Mouse (Mus musculus) frontal cortex, adult (tissue): ENCODE data around the gene Cdk13.

Experiments used
- ATAC-seq: cut with Nextera tagmentation; 2 replicates; pipeline ENCODE4 v1.9.2; 2017; ENCODE audit warnings: mild to moderate bottlenecking, moderate library complexity, mixed read lengths; ENCODE audit not compliant: low TSS enrichment

Cdk13 gene

DNA sequence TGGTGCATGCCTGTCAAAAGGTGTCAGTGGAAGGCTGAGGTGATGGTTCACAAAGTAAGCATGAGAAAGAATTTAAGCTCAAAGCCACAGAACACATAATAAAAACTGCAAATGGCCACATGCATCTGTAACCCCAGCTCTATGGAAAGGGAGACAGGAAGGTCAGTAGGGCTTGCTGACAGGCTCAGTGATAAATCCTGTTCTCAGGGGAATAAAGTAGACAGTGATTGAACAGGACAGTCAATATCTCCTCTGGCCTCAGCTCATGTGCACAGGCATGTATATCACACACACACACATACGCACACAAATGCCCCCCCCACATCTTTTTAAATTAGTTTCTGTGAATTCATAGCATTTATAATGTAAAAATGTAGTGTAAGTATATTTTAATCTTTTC is 42.5 kb downstream of the Cdk13 start:
- no peak for ATAC-seq

DNA sequence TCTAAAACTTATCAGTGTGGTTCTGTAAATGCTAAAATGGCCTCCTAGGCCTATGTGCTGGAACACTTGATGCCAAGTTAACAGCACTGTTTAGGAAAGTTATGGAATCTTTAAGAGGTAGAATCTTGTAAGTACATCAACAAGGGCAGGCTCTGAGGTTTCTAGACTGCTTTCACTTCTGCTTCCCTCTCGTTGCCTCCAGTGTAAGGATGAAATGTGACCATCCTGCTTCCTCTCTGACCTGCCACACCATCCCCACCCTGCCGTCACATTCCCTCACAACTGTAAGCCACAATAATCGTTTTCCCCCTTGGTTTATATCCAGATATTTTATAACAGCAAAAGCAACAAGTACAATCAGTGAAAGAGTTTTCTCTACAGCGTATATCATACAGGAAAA is 49.9 kb downstream of the Cdk13 start:
- ATAC-seq = no peak

DNA sequence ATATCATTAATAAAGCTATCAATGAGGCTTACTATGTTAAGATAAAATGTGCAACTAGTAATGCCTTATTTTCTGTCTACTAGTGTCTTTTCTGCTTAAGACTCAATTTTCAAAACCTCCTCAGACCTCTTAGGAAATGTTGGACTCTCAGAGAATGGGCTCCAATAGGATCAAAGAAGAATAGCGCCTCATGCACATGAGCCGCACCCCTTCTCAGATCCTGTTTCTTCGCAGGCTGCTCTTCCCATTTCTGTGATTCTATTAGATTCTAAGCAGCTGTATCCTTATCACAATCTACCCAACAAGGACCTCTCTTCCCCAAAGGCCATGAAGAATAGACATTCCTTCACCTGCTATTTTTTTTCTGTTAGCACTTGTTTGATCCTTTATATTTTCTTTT is 76.1 kb downstream of the Cdk13 start:
- ATAC-seq = no peak

DNA sequence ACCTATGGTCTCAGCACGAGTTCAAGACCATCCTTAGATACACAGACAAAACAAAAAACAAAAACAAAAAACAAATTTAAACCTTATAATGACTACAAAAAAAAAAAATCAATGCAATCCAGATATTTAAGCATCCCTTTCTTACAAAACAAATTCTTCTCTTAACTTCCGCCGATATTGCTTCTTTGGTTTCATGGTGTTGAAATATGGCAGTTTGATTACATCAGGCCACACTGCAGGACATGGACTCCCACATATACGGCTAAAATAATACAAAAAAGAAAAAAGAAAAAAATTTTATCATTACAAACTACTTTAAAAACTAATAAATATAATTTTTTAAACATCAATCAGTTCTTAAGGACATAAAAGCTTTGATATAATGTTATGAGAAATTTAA is 77.0 kb downstream of the Cdk13 start:
- no peak for ATAC-seq

DNA sequence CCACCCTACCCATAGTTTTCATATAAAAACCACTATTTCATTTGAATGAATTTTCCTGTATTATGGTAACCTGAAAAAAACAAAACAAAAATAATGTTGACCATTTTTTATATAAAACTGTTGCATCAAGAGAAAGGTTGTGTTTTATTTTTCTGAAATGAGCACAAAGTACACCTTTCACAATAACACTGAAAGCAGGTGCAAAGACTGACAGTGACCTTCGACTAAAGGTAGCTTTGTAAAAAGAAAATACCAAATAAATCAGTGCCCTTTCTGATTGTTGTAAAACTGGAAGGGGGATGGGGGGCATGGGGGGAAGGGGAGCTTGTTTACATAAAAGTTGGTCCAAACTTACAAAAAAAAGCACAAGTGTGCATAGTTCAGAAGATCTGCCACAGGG is 87.5 kb downstream of the Cdk13 start:
- ATAC-seq = no peak

DNA sequence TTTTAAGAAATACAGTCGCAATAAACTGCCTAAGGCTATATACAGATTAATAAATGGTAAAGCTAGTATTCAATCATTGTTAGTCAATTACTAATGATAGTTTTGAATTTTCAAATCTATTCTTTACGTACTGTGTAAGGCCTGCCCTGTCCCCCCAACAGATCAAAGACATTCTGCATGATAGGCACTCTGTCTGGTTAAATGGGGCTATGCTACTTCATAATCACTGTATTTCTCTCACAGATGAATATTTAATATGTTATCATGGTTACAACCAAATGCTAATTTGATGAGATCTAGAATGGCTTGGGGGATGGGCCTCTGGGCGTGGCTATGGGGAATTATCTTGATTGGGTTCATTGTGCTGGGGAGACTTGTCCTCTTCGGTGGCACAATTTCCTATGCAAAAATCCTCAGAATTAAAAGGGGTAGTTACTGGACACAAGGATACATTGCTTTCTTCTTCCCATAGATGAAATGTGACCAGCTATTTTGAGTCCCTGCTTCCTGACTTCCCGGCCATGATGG is 96.0 kb downstream of the Cdk13 start:
- ATAC-seq = no peak

DNA sequence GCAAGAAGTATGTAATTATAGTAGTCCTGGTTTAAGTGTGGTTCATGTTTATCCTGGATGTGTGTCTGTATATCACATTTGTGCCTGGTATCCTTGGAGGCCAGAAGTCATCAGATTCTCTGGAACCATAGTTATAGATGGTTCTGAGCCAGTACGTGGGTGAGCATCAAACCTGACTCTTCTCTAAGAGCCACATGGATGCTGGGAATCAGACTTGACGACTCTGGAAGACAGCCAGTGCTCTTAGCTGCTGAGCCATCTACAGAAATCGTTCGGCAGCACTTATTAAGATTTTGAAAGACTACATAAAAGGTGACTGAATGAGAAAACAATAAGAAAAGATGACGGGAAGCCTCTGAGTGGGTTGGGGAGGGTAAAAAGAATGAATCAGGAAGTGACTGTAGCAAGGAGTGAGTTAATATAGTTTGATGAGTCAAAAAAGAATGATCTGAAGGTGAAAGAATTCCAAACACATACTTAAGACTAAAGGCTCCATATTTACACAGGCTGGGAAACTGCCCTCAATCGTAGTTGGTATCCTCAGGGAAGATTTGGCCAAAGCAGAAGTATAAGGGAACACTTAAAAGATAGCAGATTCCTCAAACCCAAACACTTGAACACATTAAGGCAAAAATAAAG is 99.6 kb downstream of the Cdk13 start:
- peak; percentile 85 for ATAC-seq

DNA sequence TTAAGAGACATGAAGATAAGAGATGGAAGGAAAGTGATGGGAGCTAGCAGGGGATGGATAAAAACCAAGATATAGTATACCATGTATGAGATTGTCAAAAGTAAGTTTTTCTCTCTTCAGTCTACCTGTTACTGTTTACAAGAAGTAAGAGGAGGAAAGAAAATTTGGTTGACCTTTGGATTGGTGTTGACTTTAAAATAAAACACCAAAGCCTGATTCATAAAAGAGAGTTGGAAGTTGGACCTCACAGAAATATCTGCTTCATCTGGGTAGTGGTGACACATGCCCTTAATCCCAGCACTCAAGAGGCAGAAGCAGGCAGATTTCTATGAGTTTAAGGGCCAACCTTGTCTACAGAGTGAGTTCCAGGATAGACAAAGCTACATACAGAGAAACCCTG is 102.6 kb downstream of the Cdk13 start:
- no peak for ATAC-seq

DNA sequence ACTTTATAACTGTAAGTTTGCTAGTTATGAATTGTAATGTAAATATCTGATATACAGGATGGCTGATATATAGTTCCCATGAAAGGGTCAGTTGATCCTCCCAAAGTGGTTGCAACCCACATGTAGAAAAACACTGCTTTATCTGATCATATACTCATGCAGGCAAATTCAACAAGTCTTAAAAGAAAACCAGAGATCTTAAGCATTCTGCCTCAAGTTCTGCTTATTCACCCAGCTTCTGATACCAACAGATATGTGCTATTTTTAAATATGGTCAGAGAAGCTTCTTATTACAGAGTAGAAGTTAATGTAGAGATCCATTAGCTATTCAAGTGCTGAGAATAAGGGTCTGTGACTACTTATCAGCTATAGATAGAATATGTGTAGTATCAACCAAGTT is 103.6 kb downstream of the Cdk13 start:
- no peak for ATAC-seq

DNA sequence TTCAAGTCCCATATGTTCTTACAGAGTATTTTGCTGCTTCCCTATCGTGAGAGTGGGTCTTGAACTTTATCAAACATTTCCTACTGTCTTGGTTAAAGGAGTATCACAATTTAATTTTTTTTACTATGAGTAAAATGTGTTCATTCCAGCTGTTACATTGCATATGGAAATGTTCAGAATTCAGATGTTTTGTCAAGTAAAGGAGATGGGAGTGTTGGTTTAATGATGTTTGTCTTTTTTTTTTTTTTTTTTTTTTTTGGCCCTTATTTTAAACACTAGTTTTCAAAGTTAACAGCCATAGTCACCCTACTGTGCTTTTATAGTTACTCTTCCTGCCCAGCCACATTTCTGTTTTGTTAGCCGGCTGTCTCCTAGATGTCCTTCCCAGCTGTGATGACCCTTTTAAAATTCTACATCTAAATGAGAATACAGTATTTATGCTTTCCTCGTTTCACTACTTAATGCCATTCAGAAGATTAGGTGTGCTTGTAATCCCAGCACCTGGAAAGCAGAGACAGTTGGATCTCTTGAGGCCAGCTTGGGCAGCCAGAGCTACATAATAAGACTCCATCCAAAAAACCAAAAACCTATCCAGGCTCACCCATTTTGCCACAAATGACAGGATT is 104.7 kb downstream of the Cdk13 start:
- ATAC-seq = no peak

DNA sequence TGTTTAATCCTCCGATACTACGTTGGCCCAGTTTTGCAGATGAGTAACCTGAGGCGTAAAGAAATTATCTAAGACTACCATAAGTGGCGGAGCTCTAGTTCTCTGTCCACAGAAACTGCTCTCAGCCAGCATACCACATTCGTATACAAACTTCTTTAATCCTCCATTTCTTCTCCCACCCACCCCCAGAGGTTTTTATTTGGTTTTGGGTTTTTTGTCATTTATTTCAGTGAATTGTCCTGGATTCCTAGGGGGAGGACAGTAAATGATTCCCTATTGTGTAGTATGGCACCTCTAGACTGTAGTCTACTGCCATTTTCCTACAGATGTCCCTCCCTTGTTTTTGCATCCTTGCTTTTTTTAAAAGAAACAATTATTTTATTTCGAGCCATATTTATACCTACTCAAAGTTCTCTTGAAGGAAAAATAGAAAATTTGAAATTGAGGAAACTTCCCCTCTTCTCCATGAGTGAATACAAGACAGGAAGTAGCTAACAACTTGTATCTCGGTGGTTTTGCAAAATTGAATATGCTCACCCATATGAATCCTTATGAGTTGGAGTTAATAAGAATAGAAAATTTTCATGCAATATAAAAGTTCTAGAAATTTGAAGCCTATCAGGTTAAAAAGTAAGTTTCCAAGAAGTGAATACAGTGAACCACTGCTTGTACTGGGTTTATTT is 108.9 kb downstream of the Cdk13 start:
- peak; percentile 17; the same call in 1 of the 2 replicates for ATAC-seq

DNA sequence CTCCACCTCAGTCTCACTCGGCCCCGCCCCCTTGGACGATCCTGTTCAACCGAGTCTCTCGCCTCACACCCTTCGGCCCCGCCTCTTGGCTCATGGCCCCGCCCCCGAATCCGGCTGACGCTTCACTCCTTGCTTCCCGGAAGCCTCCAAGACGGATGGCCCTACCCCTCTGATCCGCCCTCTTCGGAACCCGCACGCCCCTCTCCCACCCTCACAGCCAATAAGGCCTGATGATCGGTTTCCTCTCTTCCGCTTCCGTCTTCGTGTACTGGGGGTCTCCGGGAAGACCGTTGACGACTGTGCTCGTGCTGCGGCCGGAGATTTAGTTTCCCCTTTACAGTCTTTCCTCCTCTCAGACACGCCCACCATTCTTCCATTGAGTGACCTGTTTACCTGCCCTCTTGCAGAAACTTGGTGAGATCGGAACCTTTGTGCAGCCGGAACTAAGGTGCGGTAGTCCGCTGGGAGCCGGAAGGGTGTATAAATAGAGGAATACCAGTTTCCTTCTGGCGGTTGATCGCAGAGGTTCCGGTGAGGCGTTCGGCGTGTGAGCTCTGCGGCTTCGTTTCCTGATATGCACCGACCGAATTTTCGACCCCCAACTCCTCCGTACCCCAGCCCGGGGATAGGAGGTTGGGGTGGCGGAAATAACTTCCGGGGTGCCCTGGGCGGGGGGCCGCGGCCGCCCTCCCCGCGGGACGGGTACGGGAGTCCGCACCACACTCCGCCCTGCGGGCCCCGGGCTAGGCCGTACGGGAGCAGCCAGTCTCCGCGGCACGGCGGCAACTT is 109.8 kb downstream of the Cdk13 start, which contains the start of the genes Mplkip and Sugct:
TSS of gene Mplkip (plus strand) at position 282 of the 789 bp plus-strand sequence.
TSS of gene Sugct (minus strand) at position 643 of the 789 bp plus-strand sequence.
- ATAC-seq = peak; percentile 96

DNA sequence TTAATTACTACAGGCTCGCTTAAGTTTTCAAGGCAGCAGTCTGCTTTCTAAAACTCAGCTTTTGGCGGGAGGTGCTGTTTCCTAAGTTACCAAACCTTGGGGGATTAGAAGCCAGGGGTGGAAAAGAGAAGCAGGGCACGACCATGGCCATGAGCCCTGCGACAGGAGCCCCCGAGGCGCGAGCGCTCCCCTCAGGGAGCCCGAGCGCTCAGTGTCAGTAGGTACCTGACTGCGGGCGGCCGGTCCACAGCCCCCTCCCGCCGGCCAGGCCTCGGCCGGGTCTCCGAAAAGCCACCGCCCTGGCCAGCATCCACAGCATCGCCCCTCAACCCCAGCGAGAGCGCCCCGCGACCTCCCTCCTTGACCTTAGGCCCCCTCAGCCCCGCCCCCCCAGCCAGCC is 110.5 kb downstream of the Cdk13 start:
- peak; percentile 22 for ATAC-seq

DNA sequence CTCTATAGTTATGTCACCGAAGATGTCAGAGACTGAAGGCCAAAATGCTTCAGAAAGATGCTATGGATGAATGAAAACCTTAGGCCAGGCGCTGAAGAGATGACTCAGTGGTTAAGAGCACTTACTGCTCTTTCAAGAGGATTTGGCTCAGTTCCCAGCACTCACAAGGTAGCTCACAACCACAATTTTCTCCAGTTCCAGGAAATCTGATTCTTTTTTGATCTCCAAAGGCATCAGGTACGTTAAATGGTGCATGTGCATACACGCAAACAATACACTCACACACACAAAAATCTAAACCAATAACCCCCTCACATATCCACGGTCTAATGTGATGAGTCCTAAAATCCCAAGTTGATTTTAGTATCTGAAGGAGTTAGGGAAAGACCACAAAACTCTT is 111.1 kb downstream of the Cdk13 start:
- ATAC-seq = no peak

DNA sequence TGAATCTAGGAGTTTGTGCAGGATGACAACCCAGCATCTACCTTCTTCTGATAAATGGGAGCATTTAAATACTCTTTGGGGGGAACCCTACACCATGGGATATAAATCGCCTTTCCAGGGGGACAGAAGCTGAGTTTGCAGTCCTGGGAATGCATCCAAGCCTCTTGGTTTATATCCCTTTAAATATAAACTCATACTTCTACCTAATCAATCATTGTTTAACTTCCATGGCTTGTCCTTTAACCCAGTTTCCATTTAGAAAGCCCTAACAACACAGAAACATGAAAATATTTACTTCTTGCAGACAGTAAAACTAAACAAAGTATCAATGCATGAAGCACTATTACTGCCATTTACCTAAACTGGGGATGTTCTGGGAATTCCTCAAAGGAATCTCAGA is 113.5 kb downstream of the Cdk13 start:
- no peak for ATAC-seq

DNA sequence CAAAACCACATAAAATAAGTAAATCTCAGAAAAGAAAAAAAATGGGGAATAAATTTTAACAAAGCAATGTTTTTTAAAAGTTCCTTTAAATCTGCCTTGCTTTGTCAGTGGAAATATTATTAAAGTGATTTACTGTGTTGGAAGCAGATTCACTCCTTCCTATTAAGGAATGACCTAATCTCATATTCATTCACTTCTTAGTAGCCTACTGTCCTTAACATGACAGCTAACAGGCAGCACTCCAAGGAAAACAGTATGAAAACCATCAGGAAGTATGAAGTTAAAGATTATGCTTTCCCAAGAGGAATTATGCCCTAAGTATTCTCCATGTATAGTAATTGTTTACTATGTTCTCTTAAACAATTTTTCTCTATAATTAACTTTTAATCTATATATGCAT is 114.2 kb downstream of the Cdk13 start:
- ATAC-seq = no peak

DNA sequence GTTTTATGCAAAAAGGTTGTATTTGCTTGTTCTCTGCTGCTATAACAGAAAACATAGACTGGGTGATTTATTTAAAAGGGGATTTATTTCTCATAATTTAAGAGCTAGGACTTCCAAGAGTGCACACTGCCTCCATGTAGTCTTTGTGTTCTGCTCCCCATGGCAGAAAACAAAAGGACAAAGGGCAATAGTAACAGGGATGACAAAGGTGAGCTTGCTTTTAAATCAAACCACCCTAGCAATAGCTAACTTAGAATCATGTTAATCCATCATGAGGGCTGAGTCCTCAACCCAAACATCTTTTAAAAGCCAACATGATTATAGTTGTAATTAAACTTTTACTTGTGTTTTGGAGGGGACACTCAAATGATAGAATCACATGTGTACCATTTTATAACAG is 115.4 kb downstream of the Cdk13 start:
- no peak for ATAC-seq

DNA sequence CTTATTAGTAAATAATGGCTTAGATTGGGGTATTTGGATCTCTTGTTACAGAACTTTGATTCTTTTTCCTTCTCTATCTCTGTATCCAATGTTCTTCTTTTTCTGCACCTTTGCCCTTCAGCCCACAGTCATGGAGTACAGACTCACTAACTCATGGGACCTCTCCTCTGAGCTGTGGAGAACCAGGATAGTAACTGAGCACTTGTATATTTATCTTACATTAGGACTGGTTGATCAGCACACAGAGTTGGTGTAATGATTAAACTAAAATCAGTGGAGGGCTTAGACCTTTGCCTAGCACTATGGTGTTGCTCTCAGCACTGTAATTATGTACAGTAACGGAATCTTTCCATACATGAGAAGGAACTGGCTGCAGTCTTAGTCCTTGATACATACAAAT is 133.8 kb downstream of the Cdk13 start:
- no peak for ATAC-seq

DNA sequence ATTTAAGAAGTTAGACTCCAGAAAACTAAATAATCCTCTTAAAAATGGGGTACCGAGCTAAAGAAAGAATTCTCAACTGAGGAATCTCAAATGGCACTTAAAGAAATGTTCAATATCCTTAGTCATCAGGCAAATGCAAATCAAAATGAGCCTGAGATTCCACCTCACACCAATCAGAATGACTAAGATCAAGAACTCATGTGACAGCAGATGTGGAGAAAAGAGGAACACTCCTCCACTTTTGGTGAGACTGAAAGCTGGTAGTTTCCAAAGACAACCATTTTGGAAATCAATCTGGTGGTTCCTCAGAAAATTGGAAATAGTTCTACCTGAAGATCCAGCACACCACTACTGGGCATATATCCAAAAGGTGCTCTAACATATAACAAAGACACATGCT is 137.5 kb downstream of the Cdk13 start:
- ATAC-seq = no peak
